Mouse (Mus musculus): Measurements from ENCODE around the gene Gm28048.

Gm28048 gene

GRCm38 (mm10) chr11:22919336-22919735 is 62.6 kb downstream of the Gm28048 start:
- in situ Hi-C loops (cut with MboI; ENCODE audit: low pct_unique_long_range_greater_than_20kb in 1 of 2, low sequenced_read_pairs in 2 of 2, unreplicated experiment in 1 of 2): no loop called here

DNA sequence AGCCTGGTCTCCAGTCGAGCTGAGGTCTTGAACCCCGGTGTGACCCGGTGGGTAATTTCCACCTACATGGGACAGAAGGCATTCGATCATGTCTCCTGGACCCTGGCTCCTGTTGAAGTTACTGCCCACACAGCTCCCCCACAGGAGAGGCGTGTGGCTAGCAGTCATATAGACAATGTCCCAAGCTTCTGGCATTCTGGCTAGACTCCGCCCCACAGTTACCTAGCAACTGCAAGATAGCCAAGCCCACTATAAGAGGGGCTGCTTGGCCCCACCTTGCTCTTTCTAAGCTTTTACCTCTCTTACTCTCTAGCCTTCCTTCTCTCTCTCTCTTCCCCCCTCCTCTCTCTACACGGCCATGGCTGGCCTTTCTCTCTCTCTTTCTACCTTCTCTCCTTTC is 64.1 kb downstream of the Gm28048 start:
- in situ Hi-C loops (cut with MboI; ENCODE audit: low pct_unique_long_range_greater_than_20kb in 1 of 2, low sequenced_read_pairs in 2 of 2, unreplicated experiment in 1 of 2): no loop called here

GRCm38 (mm10) chr11:22913744-22914143 is 68.1 kb downstream of the Gm28048 start:
- in situ Hi-C loops (cut with MboI; ENCODE audit: low pct_unique_long_range_greater_than_20kb in 1 of 2, low sequenced_read_pairs in 2 of 2, unreplicated experiment in 1 of 2): no loop called here

GRCm38 (mm10) chr11:22911831-22912230 is 70.1 kb downstream of the Gm28048 start:
- in situ Hi-C loops (cut with MboI; ENCODE audit: low pct_unique_long_range_greater_than_20kb in 1 of 2, low sequenced_read_pairs in 2 of 2, unreplicated experiment in 1 of 2): no loop called here

- in situ Hi-C loops (cut with MboI; ENCODE audit: low pct_unique_long_range_greater_than_20kb in 1 of 2, low sequenced_read_pairs in 2 of 2, unreplicated experiment in 1 of 2): no loop called here
Observed at GRCm38 (mm10) chr11:22906453-22906865, 75.4 kb downstream of the Gm28048 start.

DNA sequence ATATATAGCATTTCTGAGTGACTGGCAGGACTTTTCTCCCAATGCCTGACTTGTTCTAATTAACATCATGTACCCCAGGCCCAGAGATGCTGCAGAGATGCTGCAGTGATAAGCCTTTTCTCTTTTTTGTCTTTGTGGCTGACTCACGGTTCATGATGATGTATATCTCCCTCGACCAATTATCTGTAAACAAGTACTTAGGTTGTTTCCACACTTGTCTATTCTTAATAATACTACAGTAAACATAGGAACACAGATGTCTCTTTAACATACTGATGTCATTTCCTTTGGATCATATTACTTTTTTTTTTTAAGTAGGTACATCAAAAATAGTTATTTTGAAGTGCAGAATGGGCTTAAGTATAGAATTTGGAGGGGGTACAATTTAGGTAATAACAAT is 79.0 kb downstream of the Gm28048 start:
- in situ Hi-C loops (cut with MboI; ENCODE audit: low pct_unique_long_range_greater_than_20kb in 1 of 2, low sequenced_read_pairs in 2 of 2, unreplicated experiment in 1 of 2): no loop called here

DNA sequence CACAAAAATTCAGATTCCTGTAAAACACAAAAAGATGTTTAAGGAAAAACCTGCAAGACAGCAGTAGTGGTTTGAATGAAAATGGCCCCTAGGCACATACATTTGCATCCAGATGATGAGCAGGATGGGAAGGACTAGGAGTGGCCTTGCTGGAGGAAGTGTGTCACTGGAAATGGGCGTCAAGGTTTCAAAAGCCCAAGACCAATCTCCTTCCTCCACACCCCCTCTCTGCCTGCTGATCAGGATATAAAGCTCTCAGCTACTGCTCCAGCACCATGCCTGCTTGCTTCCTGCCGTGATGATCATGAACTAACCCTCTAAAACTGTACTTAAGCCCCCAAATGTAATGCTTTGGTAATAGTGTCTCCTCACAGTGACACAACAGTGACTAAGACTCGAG is 81.8 kb downstream of the Gm28048 start:
- in situ Hi-C loops (cut with MboI; ENCODE audit: low pct_unique_long_range_greater_than_20kb in 1 of 2, low sequenced_read_pairs in 2 of 2, unreplicated experiment in 1 of 2): no loop called here

DNA sequence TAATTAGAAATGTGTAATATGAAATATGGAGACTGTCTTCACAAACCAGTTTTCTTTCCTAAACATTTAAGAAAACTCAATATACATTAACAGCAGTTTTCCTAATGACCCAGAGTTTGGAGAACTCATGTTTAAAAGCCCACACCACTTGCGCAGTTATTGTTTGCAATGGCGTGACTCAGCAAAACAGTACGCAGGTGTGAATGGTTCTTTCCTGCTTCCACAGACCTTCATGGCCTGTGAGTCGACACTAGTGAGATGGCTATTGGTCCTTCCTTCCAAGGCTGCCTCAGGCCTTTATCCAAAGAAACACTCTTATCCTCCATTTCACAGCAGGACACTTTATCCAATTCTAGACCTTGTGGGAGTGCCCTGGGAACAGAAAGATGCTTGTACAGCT is 84.2 kb downstream of the Gm28048 start:
- in situ Hi-C loops (cut with MboI; ENCODE audit: low pct_unique_long_range_greater_than_20kb in 1 of 2, low sequenced_read_pairs in 2 of 2, unreplicated experiment in 1 of 2): no loop called here

- in situ Hi-C loops (cut with MboI; ENCODE audit: low pct_unique_long_range_greater_than_20kb in 1 of 2, low sequenced_read_pairs in 2 of 2, unreplicated experiment in 1 of 2): no loop called here
Observed at GRCm38 (mm10) chr11:22897127-22897526, 84.8 kb downstream of the Gm28048 start.

DNA sequence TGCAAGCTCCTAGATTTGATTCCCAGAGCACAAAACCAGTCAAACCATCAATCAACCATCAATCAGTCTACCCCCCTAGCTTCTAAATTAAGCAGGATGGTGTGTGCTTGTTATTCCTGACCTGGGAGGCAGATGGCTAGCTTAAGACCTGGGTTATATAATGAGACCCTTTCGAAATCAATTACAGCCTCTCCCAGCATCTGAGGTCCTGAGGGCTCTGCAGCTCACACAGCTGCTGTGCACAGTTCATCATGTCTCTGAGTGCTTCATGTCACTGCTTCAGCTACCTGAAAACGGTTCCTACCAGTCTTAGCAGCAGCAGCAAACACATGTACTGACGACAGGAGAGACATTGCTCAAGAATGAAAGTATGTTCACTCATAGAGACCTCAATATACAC is 88.8 kb downstream of the Gm28048 start:
- in situ Hi-C loops (cut with MboI; ENCODE audit: low pct_unique_long_range_greater_than_20kb in 1 of 2, low sequenced_read_pairs in 2 of 2, unreplicated experiment in 1 of 2): no loop called here

- in situ Hi-C loops (cut with MboI; ENCODE audit: low pct_unique_long_range_greater_than_20kb in 1 of 2, low sequenced_read_pairs in 2 of 2, unreplicated experiment in 1 of 2): no loop called here
Observed at GRCm38 (mm10) chr11:22892466-22892865, 89.4 kb downstream of the Gm28048 start.

DNA sequence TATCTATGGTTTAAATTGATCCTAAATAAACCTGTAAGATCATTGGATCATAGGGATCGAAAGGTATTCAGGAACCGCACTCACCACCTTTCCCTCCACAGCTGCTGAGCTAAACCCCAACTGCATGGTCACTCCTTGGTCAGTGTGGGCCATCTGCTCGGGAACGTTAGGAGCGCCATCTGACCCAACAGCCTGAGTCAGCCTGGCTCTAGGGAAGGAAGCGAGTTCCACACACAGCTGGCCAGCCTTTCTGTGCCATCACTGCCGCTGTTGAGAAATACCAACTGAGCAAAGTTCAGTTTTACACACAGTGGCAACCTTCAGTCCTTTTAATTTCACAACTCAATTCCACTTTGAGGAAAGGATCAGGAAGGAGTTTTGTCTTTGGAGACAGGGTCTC is 90.0 kb downstream of the Gm28048 start:
- in situ Hi-C loops (cut with MboI; ENCODE audit: low pct_unique_long_range_greater_than_20kb in 1 of 2, low sequenced_read_pairs in 2 of 2, unreplicated experiment in 1 of 2): no loop called here

DNA sequence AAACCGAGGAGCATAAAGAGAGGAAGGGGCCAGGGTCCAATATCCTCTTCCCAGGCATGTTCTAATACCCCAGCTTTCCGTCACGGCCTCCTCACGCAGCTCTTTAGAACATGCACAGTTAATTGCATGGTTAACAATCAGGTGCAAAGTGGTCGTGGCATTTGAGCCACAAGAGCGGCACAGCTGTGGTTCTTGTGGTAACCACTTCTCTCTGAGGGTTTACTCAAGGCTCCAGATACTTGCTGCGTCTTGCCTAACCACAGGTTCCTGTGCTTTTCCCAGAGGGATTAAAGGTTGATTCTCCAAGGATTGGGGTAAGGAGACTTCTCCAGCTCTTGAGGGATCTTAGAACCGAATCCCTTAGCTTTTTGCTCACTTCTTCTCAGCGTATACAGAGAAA is 90.6 kb downstream of the Gm28048 start:
- in situ Hi-C loops (cut with MboI; ENCODE audit: low pct_unique_long_range_greater_than_20kb in 1 of 2, low sequenced_read_pairs in 2 of 2, unreplicated experiment in 1 of 2): no loop called here

- in situ Hi-C loops (cut with MboI; ENCODE audit: low pct_unique_long_range_greater_than_20kb in 1 of 2, low sequenced_read_pairs in 2 of 2, unreplicated experiment in 1 of 2): no loop called here
Observed at GRCm38 (mm10) chr11:22889224-22889623, 92.7 kb downstream of the Gm28048 start.

DNA sequence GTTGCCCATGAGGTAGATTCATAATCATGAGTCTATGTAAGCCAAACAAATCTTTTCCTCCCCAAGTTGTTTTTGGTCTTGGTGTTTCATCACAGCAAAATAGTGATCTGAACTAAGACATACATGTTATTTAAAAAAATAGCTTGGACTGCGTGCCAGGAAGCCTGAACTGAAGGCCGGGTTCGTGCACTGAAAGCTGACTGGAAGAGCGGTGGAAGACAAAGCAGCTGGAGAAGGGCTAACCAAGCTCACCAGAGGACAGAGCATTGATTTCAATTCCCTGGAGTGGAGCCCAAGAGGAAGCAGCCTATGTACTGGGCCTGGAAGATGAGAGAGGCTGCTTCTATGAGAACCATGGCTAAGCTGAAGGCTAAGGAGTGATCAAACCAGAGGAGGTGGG is 94.9 kb downstream of the Gm28048 start:
- in situ Hi-C loops (cut with MboI; ENCODE audit: low pct_unique_long_range_greater_than_20kb in 1 of 2, low sequenced_read_pairs in 2 of 2, unreplicated experiment in 1 of 2): no loop called here

DNA sequence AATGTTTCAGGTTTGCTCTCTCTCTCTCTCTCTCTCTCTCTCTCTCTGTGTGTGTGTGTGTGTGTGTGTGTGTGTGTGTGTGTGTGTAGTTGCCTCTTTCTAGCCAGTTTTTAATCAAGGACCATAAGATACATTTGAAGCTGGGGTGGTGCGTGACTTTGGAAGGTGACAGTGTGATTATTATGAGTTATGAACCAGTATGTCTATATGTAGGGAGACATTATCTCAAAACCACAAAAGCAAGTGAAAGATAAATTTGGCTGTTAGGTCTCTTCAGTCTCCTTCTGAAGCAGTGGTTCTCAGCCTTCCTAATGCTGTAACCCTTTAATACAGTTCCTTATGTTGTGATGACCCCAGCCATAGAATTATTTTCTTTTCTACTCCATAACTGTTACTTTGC is 96.5 kb downstream of the Gm28048 start:
- in situ Hi-C loops (cut with MboI; ENCODE audit: low pct_unique_long_range_greater_than_20kb in 1 of 2, low sequenced_read_pairs in 2 of 2, unreplicated experiment in 1 of 2): no loop called here

- in situ Hi-C loops (cut with MboI; ENCODE audit: low pct_unique_long_range_greater_than_20kb in 1 of 2, low sequenced_read_pairs in 2 of 2, unreplicated experiment in 1 of 2): no loop called here
Observed at GRCm38 (mm10) chr11:22883676-22884075, 98.2 kb downstream of the Gm28048 start.

DNA sequence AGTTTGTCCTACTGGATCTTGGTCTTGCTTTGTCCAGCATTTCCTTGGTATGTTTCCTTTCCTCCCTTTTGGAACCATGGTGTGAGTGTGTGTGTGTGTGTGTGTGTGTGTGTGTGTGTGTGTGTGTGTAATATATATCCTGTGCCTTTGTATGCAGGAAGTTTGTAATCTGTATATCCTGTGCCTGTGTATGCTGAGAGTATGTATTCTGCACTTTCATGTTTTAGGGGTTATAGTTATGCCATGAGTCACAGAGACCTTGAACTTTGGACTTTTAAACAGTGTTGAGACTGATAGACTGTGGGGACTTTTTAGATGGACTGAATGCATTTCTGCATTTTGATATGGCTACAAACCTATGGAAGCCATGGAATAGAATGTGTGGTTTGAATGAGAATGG is 99.0 kb downstream of the Gm28048 start:
- in situ Hi-C loops (cut with MboI; ENCODE audit: low pct_unique_long_range_greater_than_20kb in 1 of 2, low sequenced_read_pairs in 2 of 2, unreplicated experiment in 1 of 2): no loop called here

DNA sequence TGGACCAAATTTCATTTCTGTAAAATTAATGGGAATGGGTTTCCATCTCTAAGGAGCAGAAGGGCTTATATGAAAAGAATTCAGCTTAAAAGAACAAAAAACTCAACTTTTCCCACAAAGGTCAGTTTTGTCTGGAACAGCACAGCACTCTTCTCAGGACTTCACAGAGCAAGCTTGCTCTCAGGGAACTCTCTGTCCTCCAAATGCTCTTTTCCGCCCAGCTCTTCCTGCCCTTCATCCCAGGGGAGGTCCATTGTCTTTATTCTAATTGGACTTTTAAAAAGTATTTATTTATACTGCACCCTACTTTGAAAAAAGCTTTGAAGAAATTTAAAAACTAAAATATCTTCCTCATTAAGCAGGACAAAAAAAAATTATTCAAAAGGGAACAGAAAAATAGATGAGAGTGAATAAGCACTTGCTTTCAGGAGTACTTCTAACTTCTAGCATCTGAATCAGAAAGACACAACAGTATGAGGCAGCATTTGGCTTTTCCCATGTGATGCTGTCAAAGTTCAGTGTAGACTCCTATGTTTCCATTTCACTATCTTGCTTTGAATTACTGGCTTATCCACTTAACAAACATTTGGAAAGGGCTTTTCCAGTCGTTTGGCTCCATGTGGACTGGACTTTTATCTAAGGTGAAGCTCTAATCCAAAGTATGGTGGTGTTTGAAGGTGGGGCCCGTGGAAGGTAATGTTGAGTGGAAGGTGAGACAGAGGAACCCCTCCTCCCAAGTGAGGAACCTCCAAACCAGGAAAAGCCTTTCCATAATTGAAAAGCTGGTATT is 101.3 kb downstream of the Gm28048 start:
- in situ Hi-C loops (cut with MboI; ENCODE audit: low pct_unique_long_range_greater_than_20kb in 1 of 2, low sequenced_read_pairs in 2 of 2, unreplicated experiment in 1 of 2): no loop called here

DNA sequence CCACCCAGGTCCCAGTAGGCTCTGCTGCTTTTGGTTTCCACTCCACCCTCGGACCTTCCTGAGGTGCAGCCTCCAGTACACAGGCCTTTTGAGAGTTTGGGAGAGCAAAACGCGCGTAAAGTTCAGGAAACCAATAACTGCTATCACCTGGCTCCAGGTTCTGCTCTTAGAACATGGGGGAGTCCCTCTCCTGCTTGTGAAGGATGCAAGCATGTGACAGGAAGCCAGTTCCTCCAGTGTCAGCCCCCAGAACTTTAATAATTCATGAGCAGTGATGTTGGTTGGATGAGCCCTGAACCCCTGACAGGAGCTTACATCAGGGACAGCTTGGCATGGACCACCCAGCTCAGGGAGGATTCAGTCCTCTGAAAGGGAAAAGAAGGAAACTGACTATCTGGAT is 102.2 kb downstream of the Gm28048 start:
- in situ Hi-C loops (cut with MboI; ENCODE audit: low pct_unique_long_range_greater_than_20kb in 1 of 2, low sequenced_read_pairs in 2 of 2, unreplicated experiment in 1 of 2): no loop called here

Measured in mouse embryonic stem cell (cell line).